Mouse (Mus musculus): Measurements from ENCODE around the gene Vcpkmt. TPM values are rescaled to one million over a fixed set of nuclear protein-coding genes. Genes with fewer than 3 reads are reported as not detected.

Vcpkmt gene
- total RNA-seq, 4 experiments from 2014 or later = 2.7 to 3.7 (median 3.3) TPM

GRCm38 (mm10) chr12:69538362-69538950 lies 44.4 kb downstream of the Vcpkmt start:
- DNase-seq (ENCODE audit: low spot score) = peak; percentile 33

GRCm38 (mm10) chr12:69537675-69538361 lies 45.0 kb downstream of the Vcpkmt start:
- DNase-seq (ENCODE audit: low spot score) = peak; percentile 73

GRCm38 (mm10) chr12:69537243-69537674 lies 45.6 kb downstream of the Vcpkmt start:
- DNase-seq (ENCODE audit: low spot score) = peak; percentile 55

GRCm38 (mm10) chr12:69536616-69537242 lies 46.1 kb downstream of the Vcpkmt start:
- DNase-seq (ENCODE audit: low spot score) = no peak

- DNase-seq (ENCODE audit: low spot score) = no peak
Observed at GRCm38 (mm10) chr12:69533237-69533636, 49.6 kb downstream of the Vcpkmt start.

- DNase-seq (ENCODE audit: low spot score) = no peak
Observed at GRCm38 (mm10) chr12:69532530-69532929, 50.3 kb downstream of the Vcpkmt start.

- no peak for DNase-seq (ENCODE audit: low spot score)
Observed at GRCm38 (mm10) chr12:69532091-69532490, 50.7 kb downstream of the Vcpkmt start.

GRCm38 (mm10) chr12:69529694-69530403 lies 53.0 kb downstream of the Vcpkmt start:
- DNase-seq (ENCODE audit: low spot score) = no peak

- DNase-seq (ENCODE audit: low spot score) = no peak
Observed at GRCm38 (mm10) chr12:69528275-69529032, 54.4 kb downstream of the Vcpkmt start.

Small RNAs within 50 kb of the gene (microRNA-seq; reads per million reads assigned to microRNA genes)
- gene Gm23018 = not detected

Other genes starting within 250 kb of the Vcpkmt start
- gene Nemf, start 225.9 kb downstream of the Vcpkmt start, total RNA-seq (2022) = 10 to 100 TPM; 18.9 to 22.6 (median 20.7) TPM
- 10 to 100 TPM; 33.7 to 39.7 (median 39.6) TPM for gene Arf6, start 210.9 kb downstream of the Vcpkmt start, total RNA-seq (2022)
- gene Gm9887, start 210.6 kb downstream of the Vcpkmt start, total RNA-seq (2022) = 1 to 10 TPM in 1 of 4 experiments, under 1 TPM in 3; 0.63 to 1.3 (median 0.77) TPM
- 10 to 100 TPM; 36.6 to 44.0 (median 41.1) TPM for gene Sos2, start 98.8 kb upstream of the Vcpkmt start, total RNA-seq (2022)
- 10 to 100 TPM; 42.7 to 56.7 (median 46.3) TPM for gene L2hgdh, start 141.8 kb upstream of the Vcpkmt start, total RNA-seq (2022)
- gene Atp5s, start 141.9 kb upstream of the Vcpkmt start, total RNA-seq (2022) = 10 to 100 TPM; 28.1 to 38.2 (median 32.3) TPM
- gene Cdkl1, start 208.2 kb upstream of the Vcpkmt start, total RNA-seq (2022) = 10 to 100 TPM; 11.8 to 17.0 (median 14.4) TPM